Mouse (Mus musculus): ENCODE results near the gene Vmn2r77. TPM values are rescaled to one million over a fixed set of nuclear protein-coding genes. Genes with fewer than 3 reads are reported as not detected.
"Not testable (repeated sequence)": the region's sequence is repeated elsewhere in the genome, so short reads cannot be mapped to it uniquely, and the experiment has no call there.

Vmn2r77 gene
- not detected in 2 replicates for polyA plus RNA-seq (2015; fragmentation: Nextera tagmentation; extraction: Ambion mirVana)

GRCm38 (mm10) chr7:86794727-86795126 lies at the start of gene Vmn2r77:
Vmn2r77 (plus strand) TSS chr7:86795027.
- no peak for ATAC-seq (ENCODE audit: insufficient number of reproducible peaks, insufficient read depth, low FRiP score, low TSS enrichment, low read depth)
- no peaks in the 10 kb centered on the region for H3K9me3 ChIP-seq
- H3K9ac ChIP-seq: no peak within 1 kb of the TSS
- H3K4me2 ChIP-seq: no peak within 1 kb of the TSS
- H3K4me1 ChIP-seq: no peaks in the 10 kb centered on the region
- H3K4me3 ChIP-seq: no peak within 1 kb of the TSS
- no peak within 1 kb of the TSS for H3K27ac ChIP-seq
- no peaks in the 10 kb centered on the region for H3K36me3 ChIP-seq
- H3K27me3 ChIP-seq: no peaks in the 10 kb centered on the region

GRCm38 (mm10) chr7:86760751-86761150 lies 34.1 kb upstream of the Vmn2r77 start:
- Histone ChIP-seq H3K27ac (no peak overlapping the region), H3K36me3 (no peaks in the 10 kb centered on the region), H3K9me3 (no peaks in the 10 kb centered on the region), H3K4me1 (no peaks in the 10 kb centered on the region), H3K4me2 (no peak overlapping the region), H3K4me3 (no peak overlapping the region), H3K9ac (no peak overlapping the region), H3K27me3 (no peaks in the 10 kb centered on the region)
- WGBS: 80% methylated on average over 1 of the region's 1 CpGs
- ATAC-seq (ENCODE audit: insufficient number of reproducible peaks, insufficient read depth, low FRiP score, low TSS enrichment, low read depth): no peak

GRCm38 (mm10) chr7:86764628-86765027 lies 30.2 kb upstream of the Vmn2r77 start:
- Histone ChIP-seq H3K4me2 (no peak overlapping the region), H3K9ac (no peak overlapping the region), H3K4me1 (no peaks in the 10 kb centered on the region), H3K4me3 (no peak overlapping the region), H3K9me3 (no peaks in the 10 kb centered on the region), H3K27ac (no peak overlapping the region), H3K27me3 (no peaks in the 10 kb centered on the region), H3K36me3 (no peaks in the 10 kb centered on the region)
- ATAC-seq (ENCODE audit: insufficient number of reproducible peaks, insufficient read depth, low FRiP score, low TSS enrichment, low read depth): no peak

DNA sequence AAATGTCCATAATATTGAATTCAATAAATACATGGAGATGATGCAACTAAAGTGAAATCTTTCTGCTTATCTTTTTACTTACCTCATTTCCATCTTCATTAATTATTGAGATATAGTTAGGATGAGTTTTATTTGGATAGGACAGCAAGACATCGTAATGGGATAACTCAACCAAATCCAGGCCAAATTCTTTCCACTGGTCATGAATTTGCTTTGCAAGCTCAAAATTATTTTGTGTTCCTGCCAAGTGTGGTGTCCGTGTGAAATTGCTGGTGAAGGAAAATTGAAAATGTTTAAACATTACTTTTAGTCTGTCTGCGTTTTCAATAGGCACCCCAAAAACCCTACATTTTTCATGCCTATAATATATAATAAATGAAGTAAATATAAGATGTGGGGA lies 23.2 kb upstream of the Vmn2r77 start:
- Histone ChIP-seq H3K36me3 (no peaks in the 10 kb centered on the region), H3K4me3 (no peak overlapping the region), H3K4me1 (0 out of 2 replicates have a peak, but pooled peaks cover 2% of the 10 kb centered on the region), H3K27ac (no peak overlapping the region), H3K4me2 (no peak overlapping the region), H3K9me3 (no peaks in the 10 kb centered on the region), H3K9ac (no peak overlapping the region), H3K27me3 (no peaks in the 10 kb centered on the region)
- no peak for ATAC-seq (ENCODE audit: insufficient number of reproducible peaks, insufficient read depth, low FRiP score, low TSS enrichment, low read depth)
- WGBS: 89% methylated on average over 3 of the region's 3 CpGs

DNA sequence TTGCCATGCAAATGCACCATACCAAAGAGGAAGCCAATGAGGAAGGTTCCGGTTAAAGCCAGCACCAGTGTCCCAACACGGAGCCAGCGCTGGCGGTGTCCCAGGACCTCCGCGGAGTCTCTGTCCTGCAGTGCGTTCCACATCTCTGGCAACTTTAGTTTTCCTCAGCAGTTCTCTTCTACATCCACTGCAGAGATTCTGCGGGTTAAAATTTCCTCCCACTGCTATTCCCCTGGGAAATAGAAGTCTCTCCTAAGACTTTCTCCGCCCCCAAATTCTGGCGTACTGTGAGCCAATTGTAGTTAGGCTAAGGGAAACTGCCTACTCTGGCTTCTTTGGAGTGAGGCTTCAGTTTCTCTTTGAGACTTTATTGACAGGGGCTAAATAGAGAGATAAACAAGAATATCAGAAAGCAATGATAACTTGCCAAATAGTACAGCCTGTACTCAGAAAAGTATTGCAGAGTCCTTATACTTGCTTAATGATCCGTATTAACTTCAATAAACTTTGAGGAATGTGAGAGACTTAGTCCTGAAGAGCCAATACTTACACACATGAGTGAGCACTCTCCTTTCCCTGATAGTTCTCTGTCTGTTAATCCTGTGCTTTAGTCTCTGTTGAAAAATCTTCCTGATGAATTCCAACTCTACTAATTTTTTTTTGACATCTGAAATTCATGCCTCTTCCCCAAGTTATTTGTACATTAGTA lies 19.1 kb upstream of the Vmn2r77 start, which contains the start of gene Folh1:
Gene Folh1, minus strand, starts transcription at position 327 of the 709 bp plus-strand sequence.
- Histone ChIP-seq H3K4me2 (peak within 1 kb of the TSS; percentile 58), H3K27me3 (no peaks in the 10 kb centered on the region), H3K4me1 (0 out of 2 replicates have a peak, but pooled peaks cover 2% of the 10 kb centered on the region), H3K9ac (no peak within 1 kb of the TSS), H3K4me3 (peak within 1 kb of the TSS; percentile 27), H3K36me3 (no peaks in the 10 kb centered on the region), H3K27ac (no peak within 1 kb of the TSS), H3K9me3 (no peaks in the 10 kb centered on the region)
- no peak for ATAC-seq (ENCODE audit: insufficient number of reproducible peaks, insufficient read depth, low FRiP score, low TSS enrichment, low read depth)
- 4% methylated on average over 11 of the region's 11 CpGs for WGBS

DNA sequence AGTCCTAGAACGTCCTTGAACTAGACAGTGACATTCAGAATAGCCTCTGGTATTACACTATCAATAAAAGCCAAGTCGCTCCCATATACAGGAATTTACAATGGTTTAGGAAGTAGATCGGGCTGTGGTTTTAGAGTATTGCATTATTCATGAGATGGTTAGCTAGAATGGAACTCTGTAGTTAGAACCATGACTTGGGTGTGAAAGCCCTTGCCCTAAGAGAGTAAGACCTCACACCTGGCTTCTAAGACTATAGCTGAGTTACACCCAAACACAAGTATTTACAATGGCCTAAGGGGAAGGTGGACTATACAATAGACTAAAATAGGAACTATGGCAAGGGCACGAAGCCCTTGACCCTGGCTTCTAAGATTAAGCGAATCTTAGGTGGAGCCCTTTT lies 20.4 kb downstream of the Vmn2r77 start:
- not testable (repeated sequence) for H3K27me3 ChIP-seq; H3K9me3 ChIP-seq; ATAC-seq (ENCODE audit: insufficient number of reproducible peaks, insufficient read depth, low FRiP score, low TSS enrichment, low read depth); H3K9ac ChIP-seq; H3K27ac ChIP-seq; H3K4me3 ChIP-seq; H3K4me2 ChIP-seq; H3K4me1 ChIP-seq; H3K36me3 ChIP-seq
- WGBS: 90% methylated on average over 5 of the region's 5 CpGs

DNA sequence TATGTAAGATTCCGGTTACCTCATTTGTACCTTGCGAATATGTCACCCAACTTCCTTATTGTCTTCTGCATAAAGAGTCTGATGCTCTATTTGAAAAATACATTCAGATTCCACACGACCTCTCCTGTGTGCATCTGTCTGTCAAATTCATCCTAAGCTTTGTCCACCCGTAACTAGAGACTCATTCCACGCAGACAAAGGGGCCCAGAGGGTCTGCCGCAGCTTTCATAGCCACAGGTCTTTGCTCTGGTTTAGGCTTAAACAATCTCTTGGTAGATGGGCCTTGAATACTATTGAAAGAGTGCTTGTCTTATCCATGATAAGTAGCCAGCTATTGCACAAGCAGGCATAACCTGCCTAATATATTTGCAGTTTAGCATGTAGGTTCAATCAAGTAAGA lies 20.9 kb downstream of the Vmn2r77 start:
- H3K36me3 ChIP-seq; H3K9ac ChIP-seq; H3K4me3 ChIP-seq; H3K27ac ChIP-seq; ATAC-seq (ENCODE audit: insufficient number of reproducible peaks, insufficient read depth, low FRiP score, low TSS enrichment, low read depth); H3K27me3 ChIP-seq; H3K4me2 ChIP-seq; H3K9me3 ChIP-seq; H3K4me1 ChIP-seq: not testable (repeated sequence)
- WGBS: 87% methylated on average over 6 of the region's 6 CpGs

DNA sequence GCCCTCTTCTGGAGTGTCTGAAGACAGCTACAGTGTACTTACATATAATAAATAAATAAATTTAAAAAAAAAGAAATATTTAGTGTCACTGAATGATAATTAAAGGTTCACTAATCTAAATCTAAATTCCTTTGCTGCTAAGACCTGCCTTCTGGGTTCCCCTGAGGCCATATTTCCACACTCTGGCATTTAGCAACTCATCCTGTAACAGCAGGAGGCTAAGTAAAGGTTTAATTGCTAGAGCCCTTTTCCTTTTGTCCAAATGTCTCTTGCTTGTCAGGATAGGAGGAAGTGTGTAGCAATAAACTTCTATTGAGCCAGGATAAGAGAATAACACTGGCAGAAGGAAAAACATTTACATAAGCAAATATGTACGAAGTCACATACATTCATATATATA lies 21.6 kb downstream of the Vmn2r77 start:
- H3K4me3 ChIP-seq: no peak overlapping the region
- no peaks in the 10 kb centered on the region for H3K9me3 ChIP-seq
- H3K36me3 ChIP-seq: no peaks in the 10 kb centered on the region
- H3K27me3 ChIP-seq: no peaks in the 10 kb centered on the region
- no peak overlapping the region for H3K9ac ChIP-seq
- 76% methylated on average over 1 of the region's 1 CpGs for WGBS
- H3K4me2 ChIP-seq: no peak overlapping the region
- no peaks in the 10 kb centered on the region for H3K4me1 ChIP-seq
- H3K27ac ChIP-seq: no peak overlapping the region
- ATAC-seq (ENCODE audit: insufficient number of reproducible peaks, insufficient read depth, low FRiP score, low TSS enrichment, low read depth): no peak

Other genes with a start within 250 kb of the Vmn2r77 start
- gene Olfr295, start 211.2 kb upstream of the Vmn2r77 start, polyA plus RNA-seq (2015; fragmentation: Nextera tagmentation; extraction: Ambion mirVana): not detected in 2 replicates
- not detected in 2 replicates for gene Olfr294, start 178.4 kb upstream of the Vmn2r77 start, polyA plus RNA-seq (2015; fragmentation: Nextera tagmentation; extraction: Ambion mirVana)
- not detected in 2 replicates for gene Olfr293, start 146.0 kb upstream of the Vmn2r77 start, polyA plus RNA-seq (2015; fragmentation: Nextera tagmentation; extraction: Ambion mirVana)
- not detected in 2 replicates for gene Olfr292, start 106.7 kb upstream of the Vmn2r77 start, polyA plus RNA-seq (2015; fragmentation: Nextera tagmentation; extraction: Ambion mirVana)
- not detected in 2 replicates for gene Folh1, start 19.1 kb upstream of the Vmn2r77 start, polyA plus RNA-seq (2015; fragmentation: Nextera tagmentation; extraction: Ambion mirVana)
- not detected in 2 replicates for gene Vmn2r78, start 120.1 kb downstream of the Vmn2r77 start, polyA plus RNA-seq (2015; fragmentation: Nextera tagmentation; extraction: Ambion mirVana)
- gene Vmn2r79, start 201.1 kb downstream of the Vmn2r77 start, polyA plus RNA-seq (2015; fragmentation: Nextera tagmentation; extraction: Ambion mirVana): not detected in 2 replicates